Mouse (Mus musculus): ENCODE measurements around the gene Tradd. TPM values are rescaled to one million over a fixed set of nuclear protein-coding genes. Genes with fewer than 3 reads are reported as not detected.

Gene Tradd
- 11.5 and 15.6 TPM in 2 replicates for total RNA-seq (2014; rRNA removed)
- polyA plus RNA-seq (2015; fragmentation: Nextera tagmentation; extraction: Ambion mirVana), result 14.6 and 14.9 TPM in 2 replicates

- WGBS, result 1% methylated on average over 53 of the region's 54 CpGs
- H3K9ac ChIP-seq (replicated peaks; ENCODE audit: low read length), result peak within 1 kb of the TSS; percentile 56
- H3K4me2 ChIP-seq (ENCODE audit: low read depth, low read length), result peak within 1 kb of the TSS; percentile 93
- DNase-seq (ENCODE audit: low spot score) (peak; percentile 50), ATAC-seq (no peak)
- no peaks in the 10 kb centered on the region for H3K36me3 ChIP-seq (ENCODE audit: insufficient read depth, low read length)
- H3K9me3 ChIP-seq (ENCODE audit: low read length), result no peaks in the 10 kb centered on the region
- peaks cover 11% of the 10 kb centered on the region for H3K4me1 ChIP-seq (ENCODE audit: insufficient read depth, low read length)
- TF ChIP-seq CTCF (IDR thresholded peaks at IDR 0.05; ENCODE audit: low read depth), result no peak
- H3K4me3 ChIP-seq (ENCODE audit: low read length), result peak within 1 kb of the TSS; percentile 64
- H3K27ac ChIP-seq, result no peak within 1 kb of the TSS
- H3K27me3 ChIP-seq (ENCODE audit: insufficient read depth, low read length), result peaks cover 20% of the 10 kb centered on the region
These were observed at the start of gene Tradd, which contains the start of gene Fbxl8 for GRCm38 (mm10) chr8:105264024-105264982. Gene Tradd, minus strand, starts transcription at chr8:105264609. Gene Fbxl8, plus strand, starts transcription at chr8:105264648.

GRCm38 (mm10) chr8:105313622-105314402 lies 49.4 kb upstream of the Tradd start:
- H3K27me3 ChIP-seq (ENCODE audit: insufficient read depth, low read length), result no peaks in the 10 kb centered on the region
- no peak overlapping the region for H3K27ac ChIP-seq
- DNase-seq (ENCODE audit: low spot score) (no peak), ATAC-seq (no peak)
- H3K36me3 ChIP-seq (ENCODE audit: insufficient read depth, low read length), result peaks cover 56% of the 10 kb centered on the region
- no peaks in the 10 kb centered on the region for H3K4me1 ChIP-seq (ENCODE audit: insufficient read depth, low read length)
- no peak for TF ChIP-seq CTCF (IDR thresholded peaks at IDR 0.05; ENCODE audit: low read depth)
- H3K4me2 ChIP-seq (ENCODE audit: low read depth, low read length), result no peak overlapping the region
- H3K9me3 ChIP-seq (ENCODE audit: low read length), result no peaks in the 10 kb centered on the region
- 83% methylated on average over 9 of the region's 9 CpGs for WGBS
- H3K4me3 ChIP-seq (ENCODE audit: low read length), result no peak overlapping the region
- no peak overlapping the region for H3K9ac ChIP-seq (replicated peaks; ENCODE audit: low read length)

DNA sequence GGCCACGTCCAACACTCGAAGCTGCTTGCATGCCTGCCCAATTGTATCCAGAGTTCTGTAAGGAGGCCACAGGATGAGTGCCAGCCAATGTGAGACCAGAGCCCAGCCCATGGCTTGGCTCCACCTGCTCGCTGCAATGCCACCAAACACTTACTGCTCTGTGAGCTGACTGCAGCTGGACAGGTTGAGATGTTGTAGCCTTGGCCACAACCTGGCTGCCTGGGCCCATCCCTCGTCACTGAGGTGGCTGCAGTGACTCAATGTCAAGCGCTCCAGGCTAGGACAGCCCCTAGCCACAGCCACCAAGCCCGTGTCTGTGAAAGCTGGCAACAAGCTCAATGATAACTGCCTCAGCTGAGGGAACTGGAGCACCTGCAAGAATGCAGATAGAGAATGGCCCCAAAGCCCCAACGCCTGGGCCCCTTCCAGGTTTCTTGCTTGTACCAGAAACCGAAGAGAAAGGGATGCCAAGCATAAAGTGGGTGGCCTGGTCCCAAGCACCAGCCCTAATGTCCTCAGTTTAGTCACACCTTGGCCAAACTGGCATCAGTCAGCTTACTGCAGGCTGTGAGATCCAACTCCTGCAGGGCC lies 48.6 kb upstream of the Tradd start:
- H3K27ac ChIP-seq, result no peak overlapping the region
- WGBS, result 89% methylated on average over 8 of the region's 8 CpGs
- H3K36me3 ChIP-seq (ENCODE audit: insufficient read depth, low read length), result peaks cover 60% of the 10 kb centered on the region
- H3K9me3 ChIP-seq (ENCODE audit: low read length), result no peaks in the 10 kb centered on the region
- no peak overlapping the region for H3K4me3 ChIP-seq (ENCODE audit: low read length)
- H3K9ac ChIP-seq (replicated peaks; ENCODE audit: low read length), result no peak overlapping the region
- no peaks in the 10 kb centered on the region for H3K27me3 ChIP-seq (ENCODE audit: insufficient read depth, low read length)
- ATAC-seq (no peak), DNase-seq (ENCODE audit: low spot score) (no peak)
- H3K4me1 ChIP-seq (ENCODE audit: insufficient read depth, low read length), result no peaks in the 10 kb centered on the region
- no peak for TF ChIP-seq CTCF (IDR thresholded peaks at IDR 0.05; ENCODE audit: low read depth)
- H3K4me2 ChIP-seq (ENCODE audit: low read depth, low read length), result no peak overlapping the region

DNA sequence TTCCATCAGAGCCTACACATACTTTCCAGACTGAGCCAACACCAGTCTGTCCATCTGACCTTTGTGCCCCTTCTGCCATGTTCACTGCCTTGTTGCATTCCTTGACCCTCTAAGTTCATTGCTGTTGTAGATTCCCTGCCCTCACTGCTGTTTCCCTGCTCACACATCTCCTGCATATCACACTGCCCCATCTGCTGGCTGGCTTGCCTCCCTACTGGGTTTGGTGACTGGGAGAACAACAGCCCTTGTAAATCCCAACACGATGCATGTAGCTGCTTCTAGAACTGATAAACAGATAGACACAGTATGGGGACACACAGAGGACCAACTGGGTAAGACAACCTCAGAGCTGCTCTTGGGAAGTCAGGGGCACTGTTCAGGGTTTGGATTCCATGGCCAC lies 47.3 kb upstream of the Tradd start:
- H3K4me2 ChIP-seq (ENCODE audit: low read depth, low read length), result no peak overlapping the region
- no peaks in the 10 kb centered on the region for H3K27me3 ChIP-seq (ENCODE audit: insufficient read depth, low read length)
- H3K9ac ChIP-seq (replicated peaks; ENCODE audit: low read length), result no peak overlapping the region
- no peak overlapping the region for H3K4me3 ChIP-seq (ENCODE audit: low read length)
- H3K4me1 ChIP-seq (ENCODE audit: insufficient read depth, low read length), result no peaks in the 10 kb centered on the region
- TF ChIP-seq CTCF (IDR thresholded peaks at IDR 0.05; ENCODE audit: low read depth), result peak; percentile 31; the same call in 1 of the 2 replicates
- peaks cover 65% of the 10 kb centered on the region for H3K36me3 ChIP-seq (ENCODE audit: insufficient read depth, low read length)
- no peak for DNase-seq (ENCODE audit: low spot score)
- 94% methylated on average over 1 of the region's 1 CpGs for WGBS
- no peaks in the 10 kb centered on the region for H3K9me3 ChIP-seq (ENCODE audit: low read length)
- no peak for ATAC-seq
- no peak overlapping the region for H3K27ac ChIP-seq

- WGBS, result 78% methylated on average over 8 of the region's 8 CpGs
- peaks cover 51% of the 10 kb centered on the region for H3K36me3 ChIP-seq (ENCODE audit: insufficient read depth, low read length)
These were observed 45.7 kb upstream of the Tradd start for GRCm38 (mm10) chr8:105310118-105310517.

DNA sequence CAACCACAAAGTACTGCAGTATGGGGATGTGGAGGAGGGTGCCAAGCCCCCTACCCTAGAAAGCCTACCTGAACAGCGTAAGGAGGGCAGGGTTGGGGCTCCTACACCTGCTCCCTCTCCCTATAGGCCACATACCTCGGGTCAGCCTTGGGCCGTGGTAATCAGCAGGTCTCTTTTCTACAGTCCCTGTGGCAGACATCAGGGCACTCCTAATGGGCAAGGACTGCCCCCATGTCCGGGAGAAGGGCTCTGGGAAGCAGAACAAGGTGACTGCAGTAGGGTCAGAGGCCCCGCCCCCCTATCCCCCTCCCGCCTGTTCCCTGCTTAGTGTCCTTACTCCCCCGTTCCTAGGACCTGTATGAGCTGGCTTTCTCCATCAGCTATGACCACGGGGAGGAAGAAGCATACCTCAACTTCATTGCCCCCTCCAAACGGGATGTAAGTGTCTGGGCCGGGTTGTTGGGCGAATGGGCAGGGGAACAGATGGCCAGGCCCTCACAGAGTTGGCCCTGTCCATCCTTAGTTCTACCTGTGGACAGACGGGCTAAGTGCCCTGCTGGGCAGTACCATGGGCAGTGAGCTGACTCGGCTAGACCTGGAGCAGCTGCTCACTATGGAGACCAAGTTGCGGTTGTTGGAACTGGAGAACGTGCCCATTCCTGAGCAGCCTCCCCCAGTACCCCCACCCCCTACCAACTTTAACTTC lies 44.9 kb upstream of the Tradd start:
- ATAC-seq (no peak), DNase-seq (ENCODE audit: low spot score) (no peak)
- H3K9me3 ChIP-seq (ENCODE audit: low read length), result no peaks in the 10 kb centered on the region
- H3K4me1 ChIP-seq (ENCODE audit: insufficient read depth, low read length), result peaks cover 14% of the 10 kb centered on the region
- no peak overlapping the region for H3K9ac ChIP-seq (replicated peaks; ENCODE audit: low read length)
- no peak for TF ChIP-seq CTCF (IDR thresholded peaks at IDR 0.05; ENCODE audit: low read depth)
- 83% methylated on average over 15 of the region's 15 CpGs for WGBS
- no peak overlapping the region for H3K27ac ChIP-seq
- H3K4me3 ChIP-seq (ENCODE audit: low read length), result no peak overlapping the region
- peaks cover 45% of the 10 kb centered on the region for H3K36me3 ChIP-seq (ENCODE audit: insufficient read depth, low read length)
- no peaks in the 10 kb centered on the region for H3K27me3 ChIP-seq (ENCODE audit: insufficient read depth, low read length)
- H3K4me2 ChIP-seq (ENCODE audit: low read depth, low read length), result no peak overlapping the region

More at GRCm38 (mm10) chr8:105310118-105310517, 45.7 kb upstream of the Tradd start:
- no peak overlapping the region for H3K9ac ChIP-seq (replicated peaks; ENCODE audit: low read length)
- H3K4me1 ChIP-seq (ENCODE audit: insufficient read depth, low read length), result peaks cover 9% of the 10 kb centered on the region
- no peaks in the 10 kb centered on the region for H3K9me3 ChIP-seq (ENCODE audit: low read length)
- DNase-seq (ENCODE audit: low spot score) (no peak), ATAC-seq (no peak)
- H3K27me3 ChIP-seq (ENCODE audit: insufficient read depth, low read length), result no peaks in the 10 kb centered on the region
- no peak overlapping the region for H3K4me3 ChIP-seq (ENCODE audit: low read length)
- TF ChIP-seq CTCF (IDR thresholded peaks at IDR 0.05; ENCODE audit: low read depth), result no peak
- no peak overlapping the region for H3K27ac ChIP-seq
- H3K4me2 ChIP-seq (ENCODE audit: low read depth, low read length), result no peak overlapping the region
